Mouse (Mus musculus) kidney, embryonic 14.5 days (tissue): Measurements from ENCODE around the gene Gfi1b. TPM values are rescaled to one million over a fixed set of nuclear protein-coding genes. Genes with fewer than 3 reads are reported as not detected.
A peak's percentile ranks its signal among the peaks of the same experiment; 100 is the strongest.

ENCODE experiments used
- ATAC-seq: fragments of 200-750 bp; cut with Nextera tagmentation; 2 replicates; pipeline ENCODE4 v1.8.0; 2017; ENCODE audit warnings: moderate number of reproducible peaks, mild to moderate bottlenecking, moderate TSS enrichment, moderate library complexity; ENCODE audit not compliant: low FRiP score, low TSS enrichment
- H3K27ac ChIP-seq: fragments of 300-500 bp; sonication (generic); 2 replicates; pipeline ENCODE4 v1.5.1; 2014; ENCODE audit warnings: low read depth, mild to moderate bottlenecking, low read length, moderate library complexity, mixed read lengths
- H3K27me3 ChIP-seq: fragments of 300-500 bp; sonication (generic); 2 replicates; pipeline ENCODE4 v1.6.1; 2014; ENCODE audit warnings: mild to moderate bottlenecking, low read length; ENCODE audit not compliant: control insufficient read depth, insufficient read depth
- H3K36me3 ChIP-seq: fragments of 300-500 bp; sonication (generic); 2 replicates; pipeline ENCODE4 v1.6.1; 2014; ENCODE audit warnings: low read length, mixed read lengths; ENCODE audit not compliant: control insufficient read depth, insufficient read depth
- H3K4me1 ChIP-seq: fragments of 300-500 bp; sonication (generic); 2 replicates; pipeline ENCODE4 v1.6.1; 2014; ENCODE audit warnings: low read length, mixed read lengths; ENCODE audit not compliant: control insufficient read depth, insufficient read depth
- H3K4me2 ChIP-seq: fragments of 300-500 bp; sonication (generic); replicated peaks from 2 replicates; pipeline ENCODE4 v1.6.1; 2014; ENCODE audit warnings: low read depth, mild to moderate bottlenecking, low read length
- H3K4me3 ChIP-seq: fragments of 300-500 bp; sonication (generic); 2 replicates; pipeline ENCODE4 v1.5.1; 2014; ENCODE audit warnings: mild to moderate bottlenecking, low read length
- H3K9ac ChIP-seq: fragments of 300-500 bp; sonication (generic); 2 replicates; pipeline ENCODE4 v1.6.1; 2014; ENCODE audit warnings: low read depth, mild to moderate bottlenecking, low read length, moderate library complexity
- H3K9me3 ChIP-seq: fragments of 300-500 bp; sonication (generic); 2 replicates; pipeline ENCODE4 v1.6.1; 2016; ENCODE audit warnings: low read length; ENCODE audit not compliant: control insufficient read depth
- WGBS: fragments of 180-500 bp; shearing (Covaris S2); extraction: QIAGEN DNeasy Blood & Tissue Kit; methylation state at CpG from one replicate; pipeline ENCODE4 v1.1.7; 2014; 5-methylcytosine and 5-hydroxymethylcytosine counted together
- polyA plus RNA-seq: library from polyadenylated mRNA; unstranded; fragments of >200 nt; fragmentation: Nextera tagmentation; extraction: Ambion mirVana; gene quantifications from 2 replicates; pipeline ENCODE4 v1.2.1, GENCODE M21; 2014

Gfi1b gene
- 0.45 and 0.49 TPM in 2 replicates for polyA plus RNA-seq

DNA sequence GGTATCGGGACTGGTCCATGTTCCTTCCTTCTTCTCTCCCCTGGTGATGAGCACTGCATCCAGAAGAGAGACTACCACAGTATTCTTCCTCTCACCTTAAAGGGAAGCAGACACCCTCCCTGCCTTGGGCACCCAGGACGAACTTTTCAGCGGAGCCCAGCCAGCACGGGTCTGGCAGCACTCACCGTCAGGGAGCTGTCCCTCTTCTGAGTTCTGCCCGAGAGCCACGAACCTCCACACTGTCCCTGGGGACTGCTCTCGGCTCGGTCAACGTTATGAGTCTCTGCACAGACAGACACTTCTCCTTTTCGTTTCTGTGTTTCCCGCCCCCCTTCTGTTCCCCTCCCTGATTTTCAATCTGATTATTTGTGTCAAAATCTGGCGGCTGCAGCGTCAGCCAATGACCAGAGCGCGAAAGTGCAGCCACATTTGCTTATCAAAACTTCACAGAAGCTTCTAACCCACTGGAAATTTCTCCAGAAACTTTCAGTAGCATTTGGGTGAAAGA, at the start of gene Gfi1b:
Gfi1b (minus strand) TSS at position 319 of the 508 bp plus-strand sequence.
- Histone ChIP-seq H3K9ac (no peak within 1 kb of the TSS; the same call in 1 of the 2 replicates), H3K9me3 (no peaks in the 10 kb centered on the region), H3K27me3 (peaks cover 17% of the 10 kb centered on the region; the same call in 1 of the 2 replicates), H3K4me2 (0 out of 2 replicates have a peak within 1 kb of the TSS, but pooled peaks have one; percentile 4), H3K36me3 (no peaks in the 10 kb centered on the region), H3K27ac (no peak within 1 kb of the TSS), H3K4me3 (no peak within 1 kb of the TSS), H3K4me1 (no peaks in the 10 kb centered on the region; the same call in 1 of the 2 replicates)
- 6% methylated on average over 16 of the region's 16 CpGs for WGBS
- no peak for ATAC-seq

DNA sequence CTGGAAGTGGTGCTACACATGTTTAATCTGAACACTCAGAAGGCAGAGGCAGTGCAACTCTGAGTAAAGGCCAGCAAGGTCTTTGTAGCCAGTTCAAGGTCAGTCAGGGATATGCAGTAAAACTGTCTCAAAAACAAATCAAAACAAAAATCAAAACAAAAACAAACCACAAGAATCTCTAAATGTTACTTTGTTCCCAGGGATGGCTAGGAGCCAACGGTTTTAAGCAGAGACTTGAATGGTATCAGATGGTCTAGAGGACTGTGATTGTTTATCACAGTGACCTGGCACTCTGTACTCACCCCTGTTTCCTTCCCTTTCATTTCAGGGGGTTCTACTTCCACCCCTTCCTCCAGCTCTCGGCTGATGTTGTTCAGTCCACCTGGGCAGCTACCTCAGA, 49.7 kb upstream of the Gfi1b start:
- Histone ChIP-seq H3K36me3 (peaks cover 79% of the 10 kb centered on the region), H3K9me3 (no peaks in the 10 kb centered on the region), H3K4me2 (no peak overlapping the region), H3K27ac (no peak overlapping the region), H3K9ac (no peak overlapping the region), H3K4me3 (no peak overlapping the region), H3K4me1 (no peaks in the 10 kb centered on the region), H3K27me3 (no peaks in the 10 kb centered on the region)
- no peak for ATAC-seq
- WGBS: 66% methylated on average over 2 of the region's 2 CpGs

DNA sequence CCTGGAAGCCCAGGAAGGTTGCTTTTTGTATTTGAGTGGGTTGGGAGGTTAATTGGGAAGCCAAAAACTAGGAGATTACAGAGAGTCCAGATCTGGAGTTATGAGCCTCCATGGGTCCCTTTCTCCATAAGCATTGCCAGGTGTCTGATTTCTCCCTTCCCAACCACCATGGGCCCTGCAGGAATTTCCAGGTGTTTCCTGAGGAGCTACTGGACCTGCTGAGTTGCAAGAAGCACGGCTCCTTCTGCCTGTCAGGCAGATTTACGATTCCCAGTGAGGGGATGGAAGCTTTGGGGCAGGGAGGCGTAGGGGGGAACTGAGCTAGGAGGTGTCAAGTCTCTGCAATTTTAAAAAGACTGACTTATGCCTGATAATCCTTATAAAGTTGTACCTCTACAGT, 44.0 kb upstream of the Gfi1b start:
- no peak overlapping the region for H3K9ac ChIP-seq
- no peak overlapping the region for H3K4me3 ChIP-seq
- no peaks in the 10 kb centered on the region for H3K4me1 ChIP-seq
- peaks cover 78% of the 10 kb centered on the region for H3K36me3 ChIP-seq
- WGBS: 43% methylated on average over 3 of the region's 3 CpGs
- ATAC-seq: no peak
- H3K27ac ChIP-seq: no peak overlapping the region
- no peak overlapping the region for H3K4me2 ChIP-seq
- no peaks in the 10 kb centered on the region for H3K27me3 ChIP-seq
- H3K9me3 ChIP-seq: no peaks in the 10 kb centered on the region

DNA sequence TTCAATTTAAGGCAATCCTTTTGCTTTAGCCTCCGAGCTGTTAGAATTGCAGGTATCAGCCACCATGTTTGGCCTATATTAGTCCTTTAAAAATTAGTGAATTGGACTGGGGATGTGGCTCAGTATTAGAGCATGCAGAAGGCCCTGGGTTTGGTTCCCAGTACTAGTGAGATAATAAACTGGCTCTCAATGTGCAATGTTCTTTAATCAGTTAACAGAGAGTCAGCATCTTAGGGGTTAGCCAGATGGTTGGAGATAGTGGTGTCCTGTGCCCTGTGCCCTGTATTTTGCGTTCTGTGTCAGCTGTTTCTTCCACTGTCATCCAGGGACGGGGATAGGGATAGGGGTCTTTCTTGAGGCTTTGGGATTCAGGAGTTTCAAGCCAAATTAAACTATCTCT, 41.1 kb upstream of the Gfi1b start:
- Histone ChIP-seq H3K9me3 (no peaks in the 10 kb centered on the region), H3K4me2 (no peak overlapping the region), H3K27ac (no peak overlapping the region), H3K4me3 (no peak overlapping the region), H3K4me1 (no peaks in the 10 kb centered on the region), H3K9ac (no peak overlapping the region), H3K27me3 (no peaks in the 10 kb centered on the region), H3K36me3 (peaks cover 79% of the 10 kb centered on the region)
- no peak for ATAC-seq
- 87% methylated on average over 3 of the region's 3 CpGs for WGBS

DNA sequence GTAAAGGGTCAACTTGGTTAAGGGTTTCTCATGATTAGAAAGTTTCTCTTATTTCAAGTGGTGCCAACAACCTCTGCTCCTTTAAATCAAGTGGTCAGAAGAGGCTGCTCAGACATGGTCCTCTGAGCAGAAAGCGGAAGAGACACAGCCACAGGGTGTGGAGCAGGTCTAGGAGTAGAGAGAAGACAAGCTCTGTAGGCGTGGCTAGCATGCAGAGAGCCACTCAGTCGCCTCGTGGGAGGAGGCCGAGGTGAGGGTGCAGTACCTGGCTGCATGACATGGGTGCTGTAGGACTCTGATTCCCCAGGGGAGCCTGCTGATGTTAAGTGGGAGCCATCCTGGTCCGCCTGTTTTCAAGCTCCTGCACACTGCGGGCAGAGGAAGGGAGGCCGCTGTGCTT, 34.4 kb upstream of the Gfi1b start:
- Histone ChIP-seq H3K4me2 (no peak overlapping the region), H3K9ac (no peak overlapping the region), H3K27ac (no peak overlapping the region), H3K36me3 (peaks cover 37% of the 10 kb centered on the region), H3K9me3 (no peaks in the 10 kb centered on the region), H3K4me3 (no peak overlapping the region), H3K27me3 (no peaks in the 10 kb centered on the region), H3K4me1 (no peaks in the 10 kb centered on the region)
- no peak for ATAC-seq
- WGBS: 80% methylated on average over 8 of the region's 8 CpGs

DNA sequence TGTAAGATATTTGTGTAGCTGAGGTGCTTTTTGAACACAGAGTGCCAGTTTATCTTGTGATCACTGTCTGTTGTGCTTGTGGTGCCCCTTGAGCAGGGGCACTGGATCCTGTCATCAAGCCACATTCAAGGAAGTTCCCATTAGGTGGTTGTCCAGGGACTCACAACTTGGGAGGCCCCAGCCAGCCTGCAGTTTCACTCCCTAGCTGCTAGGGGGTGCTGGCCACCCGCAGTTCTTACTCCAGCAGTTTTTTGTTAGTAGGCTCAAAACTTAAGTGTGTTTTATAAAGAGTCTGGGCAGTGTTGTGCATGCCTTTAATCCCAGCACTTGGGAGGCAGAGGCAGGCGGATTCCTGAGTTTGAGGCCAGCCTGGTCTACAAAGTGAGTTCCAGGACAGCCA, 32.5 kb upstream of the Gfi1b start:
- Histone ChIP-seq H3K27me3 (no peaks in the 10 kb centered on the region), H3K4me3 (no peak overlapping the region), H3K9ac (no peak overlapping the region), H3K36me3 (peaks cover 25% of the 10 kb centered on the region), H3K9me3 (no peaks in the 10 kb centered on the region), H3K27ac (no peak overlapping the region), H3K4me1 (no peaks in the 10 kb centered on the region), H3K4me2 (no peak overlapping the region)
- WGBS: 67% methylated on average over 2 of the region's 2 CpGs
- ATAC-seq: no peak

DNA sequence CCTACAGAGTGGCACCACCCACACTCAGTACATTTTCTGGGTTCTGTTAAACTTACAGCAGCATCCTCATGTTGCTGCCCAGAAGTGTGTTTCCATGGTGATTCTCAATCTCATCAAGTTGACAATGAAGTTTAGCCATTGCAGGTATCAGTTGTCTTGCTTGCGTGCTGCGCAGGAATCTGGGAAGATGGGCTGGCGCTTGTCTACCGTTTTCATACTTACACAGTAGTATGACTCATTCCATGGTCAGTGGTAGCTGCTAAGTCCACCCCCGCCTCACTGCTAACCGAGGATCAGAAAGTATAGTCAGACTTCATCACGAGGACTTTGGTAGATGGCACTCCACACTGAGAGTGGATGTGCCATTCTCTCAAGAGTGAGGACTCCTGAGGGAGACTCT, 31.6 kb upstream of the Gfi1b start:
- Histone ChIP-seq H3K36me3 (peaks cover 17% of the 10 kb centered on the region), H3K4me3 (no peak overlapping the region), H3K9me3 (no peaks in the 10 kb centered on the region), H3K4me2 (no peak overlapping the region), H3K9ac (no peak overlapping the region), H3K27ac (no peak overlapping the region), H3K27me3 (no peaks in the 10 kb centered on the region), H3K4me1 (no peaks in the 10 kb centered on the region)
- no peak for ATAC-seq
- WGBS: 95% methylated on average over 7 of the region's 7 CpGs

DNA sequence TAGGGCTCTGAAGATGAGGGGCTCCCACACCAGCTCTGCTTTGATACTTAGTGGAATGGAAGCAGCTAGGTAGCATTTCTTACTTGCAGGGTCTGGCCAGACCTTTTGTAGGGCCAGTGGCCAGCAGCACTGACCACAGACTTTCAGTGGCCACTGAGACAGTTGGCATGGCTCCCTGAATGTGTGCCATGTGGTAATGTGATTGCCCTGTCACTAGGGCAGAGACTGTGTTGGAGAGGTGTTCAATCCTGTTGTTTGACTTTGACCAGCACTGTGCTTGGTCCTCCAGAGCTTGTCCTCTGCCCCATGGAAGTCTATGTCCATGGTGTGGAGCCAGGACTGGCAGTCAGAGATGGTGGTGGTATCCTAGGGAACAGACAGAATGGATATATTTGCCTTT, 28.7 kb upstream of the Gfi1b start:
- no peak overlapping the region for H3K9ac ChIP-seq
- H3K4me2 ChIP-seq: no peak overlapping the region
- H3K27ac ChIP-seq: no peak overlapping the region
- no peak overlapping the region for H3K4me3 ChIP-seq
- no peak for ATAC-seq
- no peaks in the 10 kb centered on the region for H3K27me3 ChIP-seq
- H3K4me1 ChIP-seq: no peaks in the 10 kb centered on the region
- no peaks in the 10 kb centered on the region; the same call in 1 of the 2 replicates for H3K36me3 ChIP-seq
- no peaks in the 10 kb centered on the region for H3K9me3 ChIP-seq

DNA sequence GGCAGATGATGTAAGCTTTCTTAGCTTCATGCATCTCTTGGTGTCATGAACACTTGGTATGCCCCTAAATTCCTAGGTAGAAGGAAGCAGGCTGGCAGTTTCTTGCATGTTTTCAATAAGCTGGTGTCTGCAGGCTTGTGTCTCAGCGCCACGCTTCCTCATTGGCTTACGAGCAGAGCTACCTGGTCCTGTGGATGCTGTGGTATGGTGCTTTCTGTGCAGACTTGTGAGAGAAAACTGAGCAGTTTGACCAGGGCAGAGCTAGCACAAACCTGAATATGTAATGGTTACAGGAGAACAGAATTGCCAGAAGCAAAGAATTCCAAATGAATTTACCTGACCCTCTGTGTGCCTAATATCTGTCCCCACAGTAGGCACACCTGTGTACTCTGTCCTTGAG, 21.3 kb upstream of the Gfi1b start:
- Histone ChIP-seq H3K4me1 (peaks cover 11% of the 10 kb centered on the region), H3K27me3 (no peaks in the 10 kb centered on the region), H3K36me3 (no peaks in the 10 kb centered on the region), H3K4me2 (no peak overlapping the region), H3K27ac (no peak overlapping the region), H3K9ac (0 out of 2 replicates have a peak overlapping the region, but pooled peaks have one; percentile 4), H3K4me3 (no peak overlapping the region), H3K9me3 (no peaks in the 10 kb centered on the region)
- 81% methylated on average over 3 of the region's 3 CpGs for WGBS
- ATAC-seq: no peak
